Mouse (Mus musculus) cerebellum, adult 2 months (tissue): ENCODE measurements at regions not wholly inside any gene's neighbourhood (a gene's known extent, or its start where the extent isn't known, plus 50 kb on each side); places are given as distances from the start of the nearest gene placed in this dataset.

Source experiments
- DNase-seq, 2 experiments: peaks; one replicate each; pipeline ENCODE4 v3.0.0; 2021
- H3K27ac ChIP-seq: fragments of 200-500 bp; 2 replicates; pipeline ENCODE4 v1.5.1; 2012; ENCODE audit warnings: low read length, control low read depth, inconsistent platforms; ENCODE audit not compliant: insufficient read depth
- H3K27me3 ChIP-seq: fragments of 200-500 bp; 2 replicates; pipeline ENCODE4 v1.6.1; 2012; ENCODE audit warnings: inconsistent platforms, mild to moderate bottlenecking, low read length, moderate library complexity; ENCODE audit not compliant: control insufficient read depth, insufficient read depth
- H3K4me1 ChIP-seq: fragments of 200-500 bp; 2 replicates; pipeline ENCODE4 v1.6.1; 2011; ENCODE audit warnings: low read length; ENCODE audit not compliant: control insufficient read depth, insufficient read depth
- H3K4me3 ChIP-seq: fragments of 200-500 bp; replicated peaks from 2 replicates; pipeline ENCODE3; 2011; ENCODE audit warnings: mild to moderate bottlenecking, low read depth, low read length, control low read depth; ENCODE audit not compliant: insufficient read depth
- CTCF ChIP-seq: fragments of 200-500 bp; IDR thresholded peaks from 2 replicates; pipeline ENCODE4 v1.5.1; 2011; ENCODE audit warnings: low read depth, mild to moderate bottlenecking, control low read depth, low read length, moderate library complexity, borderline replicate concordance; ENCODE audit not compliant: insufficient read depth
- POLR2A ChIP-seq: fragments of 200-500 bp; IDR thresholded peaks from 2 replicates; pipeline ENCODE4 v1.6.1; 2011; ENCODE audit warnings: low read length, control low read depth, borderline replicate concordance; ENCODE audit not compliant: insufficient read depth
- WGBS: fragments of 180-500 bp; shearing (Covaris S2); methylation state at CpG from one replicate; pipeline ENCODE4 v1.1.7; 2018; 5-methylcytosine and 5-hydroxymethylcytosine counted together

DNA sequence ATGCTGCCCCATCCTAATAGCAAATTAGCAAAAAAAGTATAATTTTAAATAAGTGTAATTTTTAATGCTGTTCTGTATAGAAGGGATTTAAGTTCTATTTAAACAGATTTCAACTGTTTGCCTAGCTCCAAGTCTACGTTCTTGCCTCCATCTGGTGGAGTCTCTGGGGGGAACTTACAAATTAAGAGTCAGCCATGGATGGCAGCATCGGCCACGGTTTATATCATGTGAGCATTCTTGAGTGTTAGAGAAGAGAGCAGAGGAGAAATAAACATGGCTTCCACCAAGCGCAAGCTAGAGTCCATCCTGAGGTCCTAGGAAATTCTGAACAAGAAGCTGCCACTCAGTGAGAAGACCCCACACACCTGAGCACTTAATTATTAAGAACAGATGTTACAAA, 576.4 kb downstream of the Gm19410 start:
- Histone ChIP-seq H3K27ac (no peak overlapping the region), H3K4me1 (peaks cover 3% of the 10 kb centered on the region), H3K4me3 (no peak overlapping the region), H3K27me3 (no peaks in the 10 kb centered on the region)
- no peak for TF ChIP-seq POLR2A
- WGBS: 78% methylated on average over 4 of the region's 4 CpGs
- DNase-seq: no peak

DNA sequence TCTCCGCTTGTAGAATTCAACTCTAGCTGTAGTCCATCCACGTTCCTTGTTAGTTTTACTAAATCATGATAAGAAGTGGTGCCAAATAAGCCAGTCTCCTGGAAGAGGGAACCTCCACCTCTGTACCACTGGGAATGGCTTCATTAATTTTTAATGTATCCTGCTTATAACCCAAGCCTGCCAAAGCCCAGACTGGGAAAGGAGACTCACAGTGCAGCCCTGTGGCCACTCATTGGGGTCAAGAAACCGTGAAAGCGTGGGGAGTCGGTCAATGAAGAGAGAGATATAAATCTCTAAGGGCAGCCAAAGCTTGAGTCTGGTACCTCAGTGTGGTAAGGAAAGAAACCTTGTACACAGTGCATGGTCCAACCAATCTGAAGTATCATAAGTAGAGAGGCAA, 577.1 kb downstream of the Gm19410 start:
- DNase-seq: no peak
- Histone ChIP-seq H3K4me3 (no peak overlapping the region), H3K27ac (no peak overlapping the region), H3K27me3 (no peaks in the 10 kb centered on the region), H3K4me1 (peaks cover 3% of the 10 kb centered on the region)
- WGBS: 84% methylated on average over 5 of the region's 5 CpGs
- TF ChIP-seq CTCF (no peak), POLR2A (no peak)

DNA sequence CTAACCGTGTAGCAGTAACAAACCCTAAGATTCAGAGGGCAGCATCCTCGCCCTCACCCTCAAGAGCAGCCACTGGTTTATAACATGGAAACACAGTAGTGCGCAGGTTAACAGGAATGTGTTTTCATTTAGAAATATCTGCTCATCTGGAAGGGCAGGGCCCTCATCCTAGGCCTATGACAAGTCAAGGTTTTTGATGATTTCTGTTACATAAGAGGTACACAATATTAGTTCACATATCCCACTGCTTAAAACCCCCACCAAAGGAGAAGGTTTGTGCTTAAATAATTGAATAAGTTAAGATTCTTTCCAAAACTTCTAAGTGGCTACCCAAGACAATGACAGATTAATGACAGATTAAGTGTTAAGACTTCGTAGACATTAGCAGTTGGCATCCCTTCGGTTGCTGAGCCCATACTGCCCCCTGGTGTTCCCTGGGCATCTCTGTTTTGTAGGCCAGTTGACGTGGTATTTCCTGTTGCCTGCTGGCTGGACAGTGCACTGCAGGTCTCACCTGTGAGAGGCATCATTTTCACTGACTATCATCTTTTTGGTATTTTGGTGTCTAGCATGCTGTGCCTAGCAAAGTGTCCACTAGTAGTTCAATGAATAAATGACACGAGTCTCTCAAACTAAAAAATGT, 581.2 kb downstream of the Gm19410 start:
- H3K27ac ChIP-seq: no peak overlapping the region
- WGBS: 48% methylated on average over 7 of the region's 7 CpGs
- peak; percentile 84 to 85 for DNase-seq
- no peaks in the 10 kb centered on the region for H3K4me1 ChIP-seq
- H3K4me3 ChIP-seq: no peak overlapping the region
- no peaks in the 10 kb centered on the region for H3K27me3 ChIP-seq
- TF ChIP-seq CTCF (peak; percentile 100), POLR2A (no peak)

DNA sequence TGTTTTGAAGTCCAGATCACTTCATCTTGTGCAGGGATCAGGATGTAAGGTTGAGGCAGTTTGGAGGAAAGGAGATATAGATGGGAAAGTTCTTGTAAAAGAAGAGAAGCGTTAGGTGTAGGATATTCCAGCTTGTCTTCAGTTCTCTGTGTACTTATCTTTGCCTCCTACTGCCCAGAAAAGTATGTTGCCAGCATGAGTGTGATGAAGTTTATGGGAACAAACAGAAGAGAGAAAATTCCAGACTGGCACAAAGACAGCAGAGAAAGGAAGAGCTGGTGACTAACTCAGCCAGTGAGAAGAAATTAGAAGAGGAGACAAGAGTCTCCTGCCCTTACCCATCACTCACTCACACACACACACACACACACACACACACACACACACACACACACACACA, 582.5 kb downstream of the Gm19410 start:
- Histone ChIP-seq H3K27ac (no peak overlapping the region), H3K4me3 (no peak overlapping the region), H3K4me1 (no peaks in the 10 kb centered on the region), H3K27me3 (no peaks in the 10 kb centered on the region)
- 95% methylated on average over 1 of the region's 1 CpGs for WGBS
- TF ChIP-seq CTCF (no peak), POLR2A (no peak)
- DNase-seq: no peak

DNA sequence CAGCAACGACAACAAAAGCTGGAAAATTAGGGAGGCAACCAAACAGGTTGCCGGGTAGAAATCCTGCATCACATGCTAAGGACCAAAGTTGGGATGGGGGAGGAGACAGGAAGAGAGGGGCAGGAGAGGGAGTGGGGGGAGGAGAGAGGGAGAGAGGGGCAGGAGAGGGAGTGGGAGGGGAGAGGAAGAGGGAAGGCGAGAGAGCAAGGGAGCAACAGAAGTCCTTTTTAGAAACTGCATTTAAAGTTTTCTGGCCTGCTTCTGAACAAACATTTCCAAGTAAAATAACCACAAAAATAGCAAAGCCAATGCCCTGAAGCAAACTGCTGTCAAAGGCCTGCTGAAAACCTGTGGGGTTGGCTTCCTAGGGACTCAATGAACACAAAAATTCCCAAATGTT, 589.3 kb downstream of the Gm19410 start:
- Histone ChIP-seq H3K4me3 (no peak overlapping the region), H3K4me1 (no peaks in the 10 kb centered on the region), H3K27ac (no peak overlapping the region), H3K27me3 (no peaks in the 10 kb centered on the region)
- WGBS: 57% methylated on average over 3 of the region's 3 CpGs
- TF ChIP-seq POLR2A (no peak), CTCF (no peak)
- DNase-seq: no peak

DNA sequence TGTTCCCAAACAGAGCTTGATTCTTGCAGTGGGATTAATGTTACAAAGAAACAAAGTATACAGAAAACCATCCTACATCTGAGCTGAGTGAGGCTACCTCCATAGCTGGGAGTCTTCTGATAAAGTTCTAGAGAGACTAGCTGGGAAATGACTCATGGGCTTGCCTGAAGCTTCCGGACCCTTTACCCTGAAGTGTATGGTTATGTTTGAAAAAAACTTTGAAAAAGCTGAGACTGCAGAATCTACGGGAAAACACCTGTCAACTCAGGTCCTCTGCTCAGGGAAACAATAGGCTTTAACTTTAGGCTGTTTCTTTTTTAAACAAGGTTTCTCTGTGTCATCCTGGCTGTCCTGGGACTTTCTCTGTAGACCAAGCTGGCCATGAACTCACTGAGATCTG, 593.4 kb downstream of the Gm19410 start:
- Histone ChIP-seq H3K4me1 (no peaks in the 10 kb centered on the region), H3K27me3 (no peaks in the 10 kb centered on the region), H3K27ac (no peak overlapping the region), H3K4me3 (no peak overlapping the region)
- no peak for TF ChIP-seq CTCF
- no peak for TF ChIP-seq POLR2A
- 96% methylated on average over 2 of the region's 2 CpGs for WGBS
- no peak for DNase-seq

DNA sequence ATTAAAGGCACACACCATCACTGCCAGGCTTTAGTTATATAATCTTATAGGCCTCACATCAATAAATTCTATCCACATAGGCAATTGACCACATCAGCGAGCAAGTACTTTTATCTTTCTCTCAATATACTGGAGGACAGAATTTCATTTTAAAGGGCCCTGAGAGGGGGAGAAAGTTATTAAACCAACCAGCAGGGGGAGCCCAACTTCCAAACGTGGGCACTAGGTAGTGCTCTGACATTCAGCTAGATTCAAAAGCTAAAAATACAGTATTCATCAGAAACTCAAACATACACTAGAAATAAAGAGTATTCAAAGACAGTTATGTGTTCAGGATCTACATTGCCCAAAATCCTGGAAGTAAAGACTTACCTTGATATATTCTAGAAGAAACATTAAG, 595.7 kb downstream of the Gm19410 start:
- H3K27me3 ChIP-seq: no peaks in the 10 kb centered on the region
- DNase-seq: peak; percentile 69 to 72
- WGBS: 20% methylated on average over 2 of the region's 2 CpGs
- TF ChIP-seq CTCF (peak; percentile 74), POLR2A (no peak)
- no peak overlapping the region for H3K4me3 ChIP-seq
- H3K4me1 ChIP-seq: no peaks in the 10 kb centered on the region
- H3K27ac ChIP-seq: no peak overlapping the region

DNA sequence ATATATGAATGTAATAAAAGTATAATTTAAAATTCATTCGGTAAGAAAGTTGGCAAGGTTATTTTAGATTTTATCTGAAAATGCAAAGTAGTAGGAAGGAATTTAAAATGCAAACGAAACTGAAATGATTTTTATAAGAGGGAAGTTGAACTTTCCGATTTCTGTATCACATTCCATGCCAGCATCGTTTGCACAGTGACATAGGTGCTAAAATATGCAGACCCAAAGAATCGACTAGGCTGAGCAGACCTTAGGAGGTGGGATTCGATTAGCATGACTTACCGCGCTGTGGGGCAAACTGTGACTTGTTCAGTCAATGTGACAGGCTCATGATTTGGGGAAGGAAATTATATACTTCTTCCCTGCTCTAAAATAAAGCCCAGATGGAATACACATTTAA, 596.2 kb downstream of the Gm19410 start:
- H3K27me3 ChIP-seq: no peaks in the 10 kb centered on the region
- H3K4me3 ChIP-seq: no peak overlapping the region
- no peak overlapping the region for H3K27ac ChIP-seq
- DNase-seq: no peak
- 77% methylated on average over 8 of the region's 8 CpGs for whole genome bisulfite sequencing
- TF ChIP-seq POLR2A (no peak), CTCF (no peak)
- no peaks in the 10 kb centered on the region for H3K4me1 ChIP-seq
